Mouse (Mus musculus) liver, embryonic 14.5 days (tissue): ENCODE data around the gene Fat3.

Experiments
- CTCF ChIP-seq: IDR thresholded peaks from 2 replicates; pipeline ENCODE4 v1.5.1; 2016; ENCODE audit warnings: antibody characterized with exemption, low read depth, control low read depth
- EP300 ChIP-seq: IDR thresholded peaks from 2 replicates; pipeline ENCODE4 v1.6.1; 2016; ENCODE audit warnings: antibody characterized with exemption, low read depth

DNA sequence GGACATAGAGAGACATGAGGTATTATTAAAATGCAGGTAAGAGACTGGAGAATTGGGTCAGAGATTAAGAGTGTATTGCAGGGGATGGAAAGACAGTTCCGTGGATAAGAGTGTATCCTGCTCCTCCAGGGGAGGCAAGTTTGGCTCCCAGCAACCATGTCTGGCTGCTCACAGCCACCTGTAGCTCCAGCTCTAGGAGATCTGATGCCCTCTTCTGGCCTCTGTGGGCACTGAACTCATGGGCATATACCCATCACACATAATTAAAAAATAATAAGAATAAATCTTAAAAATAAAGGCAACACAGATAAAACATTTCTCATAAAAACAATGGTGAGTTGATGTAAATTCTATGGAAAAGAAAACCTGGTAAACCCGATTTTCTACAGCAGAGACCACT, 525.1 kb downstream of the Fat3 start:
- TF ChIP-seq CTCF (0 out of 2 replicates have a peak, but pooled peaks have one; percentile 13), EP300 (no peak)
